In genomic region chr2:68301811-68302542, GRCm38 (mm10) we compare ENCODE assay signal across 12 mouse cellular contexts.
DNase-seq lines count a peak whose midpoint lies in the region; TF ChIP-seq lines count a peak whose summit lies in the region.
"Had no signal": no experiment of that assay in that cellular context is flagged by ENCODE, and none has a peak within 500 bp of the region (broad histone marks: within the 10 kb centered on the region; RNA-seq: fewer than 3 reads in every experiment).

No protein-coding gene starts in this region.

- no peak for TF ChIP-seq CTCF in left cerebral cortex, adult 2 months (IDR thresholded peaks at IDR 0.05)

- H3K27ac ChIP-seq in left cerebral cortex, adult 2 months = peak overlapping the region; percentile 85
- H3K27ac ChIP-seq: liver, embryonic 15.5 days had no signal

- DNase-seq in adrenal gland, postnatal 10 days = peak; percentile 13
- DNase-seq in adrenal gland, postnatal 25 days = no peak
- peak; percentile 69 for DNase-seq in retina, postnatal 1 day
- DNase-seq in retina, embryonic 14.5 days (ENCODE audit: low spot score) = no peak
- peak; percentile 50 to 61 for DNase-seq in left cerebral cortex, adult 2 months (ENCODE audit: extremely low spot score in 1 of 2, low spot score in 2 of 2)
- DNase-seq in telencephalon, adult 2 months (ENCODE audit: low read depth, low spot score) = peak; percentile 92
- DNase-seq in kidney, postnatal 10 days = no peak
- DNase-seq in cerebellum, adult 11-12 months = no peak
- DNase-seq: cerebellum, adult 9-10 months; kidney, adult 2 months; thymus, postnatal 14 days had no signal

- intact Hi-C loops in left cerebral cortex, adult 2 months (cut with DNase I) = loop anchor here (5.0 kb wide), 2 partner anchors 45 to 260 kb away; no protein-coding TSS in a partner anchor

- H3K4me3 ChIP-seq in left cerebral cortex, adult 2 months = no peak overlapping the region
- H3K4me3 ChIP-seq: liver, embryonic 15.5 days had no signal

Comparison
In these comparisons a context has a peak if more than half of its experiments do, and no peak if none do; other contexts are left out.
1. DNase-seq: peak in adrenal gland, postnatal 10 days (single experiment), retina, postnatal 1 day (single experiment), left cerebral cortex, adult 2 months (2 of 2) and telencephalon, adult 2 months (single experiment); none in adrenal gland, postnatal 25 days (single experiment), retina, embryonic 14.5 days (single experiment), kidney, postnatal 10 days (single experiment) and cerebellum, adult 11-12 months (single experiment).